Mouse (Mus musculus) mouse embryonic stem cell (cell line): ENCODE results near the gene Kncn.

Source experiments
- in situ Hi-C, 2 experiments: fragments of 300-500 bp; cut with MboI; formaldehyde crosslinking; loops; 1 replicate in 1 of 2; 3 replicates in 1 of 2; pipeline ENCODE4 v1.14.3; 2019 to 2020; ENCODE audit warnings: low sequenced_read_pairs in 2 of 2, low pct_unique_long_range_greater_than_20kb in 1 of 2, mixed read lengths in 1 of 2; ENCODE audit not compliant: unreplicated experiment in 1 of 2

Gene Kncn

DNA sequence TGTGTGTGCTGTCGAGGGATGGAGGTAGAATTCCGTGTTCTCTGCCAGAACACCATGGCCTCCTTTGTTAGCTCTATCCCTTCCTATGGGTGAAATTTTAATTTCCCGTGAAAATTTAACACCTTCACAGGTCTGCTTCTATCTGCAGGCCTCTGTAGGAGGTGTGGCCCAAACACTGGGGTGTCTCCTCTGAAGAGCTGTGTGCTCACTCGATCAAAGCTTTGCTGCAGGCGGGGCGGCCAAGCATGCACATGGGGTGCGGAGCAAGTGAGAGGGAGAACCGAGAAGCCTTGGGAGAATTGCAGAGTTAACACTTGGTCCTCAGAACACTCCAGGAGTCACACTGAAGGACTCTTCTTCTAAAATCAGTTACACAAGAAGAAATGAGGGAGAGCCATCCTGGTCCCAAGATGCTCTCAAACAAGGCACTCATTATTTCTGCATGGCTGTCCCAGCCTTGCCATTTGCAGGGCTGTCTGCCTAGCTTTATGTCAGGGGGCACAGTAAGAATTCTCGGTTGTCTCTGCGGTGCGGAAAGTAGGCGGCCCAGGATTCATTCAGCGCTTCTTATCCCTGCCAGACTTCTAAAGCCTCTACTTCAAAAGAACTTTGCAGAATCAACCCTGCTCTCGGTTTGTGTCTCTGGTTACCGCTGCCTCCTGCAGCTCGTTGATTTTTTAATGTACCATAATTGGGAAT, 14.5 kb upstream of the Kncn start:
- in situ Hi-C loops = no loop called here

DNA sequence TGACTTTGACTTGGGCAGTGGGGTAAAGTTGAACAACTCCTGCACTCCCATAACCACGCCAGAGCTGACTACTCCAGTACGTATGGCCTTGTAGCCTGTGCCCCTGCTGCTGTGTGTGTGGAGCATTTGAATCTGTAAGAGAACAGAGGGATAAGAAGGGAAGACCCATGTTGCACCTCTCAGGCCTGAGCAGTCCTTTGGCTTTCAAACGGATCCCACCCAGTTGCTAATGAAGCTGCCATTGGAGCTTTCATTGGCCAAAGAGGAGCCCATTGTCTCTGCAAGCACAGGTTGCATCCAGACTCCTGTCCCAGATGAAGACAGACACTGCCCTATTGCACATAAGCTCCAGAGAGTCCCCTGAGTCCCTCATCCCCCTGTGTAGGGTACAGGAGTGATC, 11.0 kb upstream of the Kncn start:
- in situ Hi-C loops = no loop called here

- in situ Hi-C loops = no loop called here
These were observed 6.0 kb upstream of the Kncn start for GRCm38 (mm10) chr4:115878216-115878678.

DNA sequence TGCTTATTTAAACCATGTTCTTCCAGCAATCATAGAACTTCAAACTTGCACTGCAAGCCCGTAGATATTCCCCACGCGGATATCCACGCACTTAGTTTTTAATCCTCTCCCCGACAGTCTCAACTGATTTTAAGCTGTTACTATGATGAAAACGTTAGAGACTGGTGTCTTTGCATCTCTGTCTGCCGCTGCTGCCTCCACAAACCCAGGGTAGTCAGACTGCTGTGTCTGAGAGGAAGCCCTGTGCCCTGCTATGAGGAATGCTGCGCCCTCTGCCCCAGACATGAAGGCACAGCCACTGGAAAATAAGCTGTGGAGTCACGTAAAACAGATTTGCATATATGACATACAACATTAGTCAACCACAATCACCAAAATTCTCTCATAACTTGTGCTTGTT, 5.4 kb upstream of the Kncn start:
- in situ Hi-C loops = no loop called here

DNA sequence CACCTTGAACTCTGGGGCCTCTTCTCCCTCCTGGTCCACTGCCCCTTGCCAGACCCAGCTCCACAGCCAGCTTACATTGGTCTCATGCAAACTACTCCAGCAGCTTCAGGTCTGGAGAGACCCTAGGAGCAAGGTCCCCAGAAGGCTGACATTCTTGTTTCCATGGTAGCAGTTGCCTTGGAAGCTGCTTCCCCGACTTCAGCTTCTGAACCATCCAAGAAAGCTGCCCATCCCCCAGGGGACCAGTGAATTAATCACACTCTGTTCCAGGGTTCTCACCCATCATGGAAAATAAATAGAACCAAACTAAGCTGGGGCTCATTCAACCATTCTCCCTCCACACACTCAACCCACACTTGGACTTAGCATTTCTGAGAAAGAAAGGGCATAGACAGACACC, 3.0 kb upstream of the Kncn start:
- in situ Hi-C loops = no loop called here

GRCm38 (mm10) chr4:115882195-115882594, 2.0 kb upstream of the Kncn start:
- in situ Hi-C loops = no loop called here

GRCm38 (mm10) chr4:115885846-115886245, 1.6 kb downstream of the Kncn start:
- in situ Hi-C loops = no loop called here

DNA sequence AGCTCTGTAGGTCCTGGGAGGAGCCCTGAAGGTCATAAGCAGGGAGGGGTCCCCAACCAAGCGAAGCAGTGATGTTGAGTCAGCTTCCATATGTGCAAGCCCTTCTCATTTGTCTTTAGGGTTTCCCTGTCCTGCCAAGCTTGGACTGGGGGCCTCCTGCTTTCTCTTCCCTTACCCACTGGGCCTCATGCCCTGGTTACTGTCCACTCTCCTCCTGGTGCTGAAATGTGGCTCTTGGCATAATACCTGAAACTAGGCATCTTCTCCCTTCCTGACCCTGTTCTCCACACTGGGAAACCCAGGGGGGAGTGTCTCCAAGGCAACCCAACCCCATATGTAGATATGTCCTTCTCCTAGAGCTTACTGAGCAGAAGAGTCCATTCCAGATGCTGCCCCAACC, 2.7 kb downstream of the Kncn start:
- in situ Hi-C loops = no loop called here

DNA sequence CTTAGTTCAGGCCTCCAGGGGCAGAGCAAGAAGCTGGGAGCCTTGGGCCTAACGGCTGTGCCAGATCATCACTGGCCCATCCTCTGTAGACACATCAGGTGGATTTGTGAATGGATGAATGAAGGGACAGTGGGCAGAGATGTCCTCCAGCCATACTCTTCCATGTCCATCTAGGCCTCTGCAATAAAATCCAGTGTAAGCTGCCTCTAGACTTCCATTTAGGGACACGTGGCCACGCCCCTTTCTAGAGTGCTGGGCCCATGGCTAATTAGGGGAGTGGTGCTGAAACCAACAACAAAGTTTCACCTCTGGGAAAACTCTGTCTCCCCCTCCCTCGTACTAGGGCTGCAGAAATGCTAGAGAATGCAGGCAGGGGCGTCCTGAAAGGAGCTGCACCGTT, 5.9 kb downstream of the Kncn start:
- in situ Hi-C loops = loop anchor here in 1 of 2 experiments (10.0 kb wide), 1 partner anchor 155 kb away; the partner anchor contains the start of gene Efcab14

- in situ Hi-C loops = loop anchor here in 1 of 2 experiments (10.0 kb wide), 1 partner anchor 156 kb away; the partner anchor contains the start of gene Efcab14
These were observed 6.4 kb downstream of the Kncn start, which contains the start of gene 6430628N08Rik for GRCm38 (mm10) chr4:115890553-115890952. 6430628N08Rik (plus strand) TSS chr4:115890665.

DNA sequence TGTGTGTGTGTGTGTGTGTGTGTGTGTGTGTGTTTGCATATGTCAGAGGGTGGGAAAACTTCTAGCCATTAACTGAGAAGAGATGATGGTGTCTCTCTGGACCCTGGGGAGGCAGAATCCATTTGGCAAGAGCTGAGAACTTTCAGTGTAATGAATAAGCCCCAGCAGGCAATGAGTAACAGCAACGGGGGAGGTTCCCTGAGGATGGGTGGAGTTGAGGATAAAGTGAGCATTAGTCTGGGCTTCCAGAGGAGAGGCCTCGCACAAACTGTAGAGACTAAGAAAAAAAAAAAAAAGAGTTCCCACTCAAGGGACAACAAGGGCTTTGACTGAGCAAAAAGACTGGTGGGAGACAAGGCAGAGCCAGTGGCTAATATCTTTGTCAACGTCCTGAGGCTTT, 10.1 kb downstream of the Kncn start:
- in situ Hi-C loops = loop anchor here in 1 of 2 experiments (10.0 kb wide), 1 partner anchor 159 kb away; the partner anchor contains the start of gene Efcab14

DNA sequence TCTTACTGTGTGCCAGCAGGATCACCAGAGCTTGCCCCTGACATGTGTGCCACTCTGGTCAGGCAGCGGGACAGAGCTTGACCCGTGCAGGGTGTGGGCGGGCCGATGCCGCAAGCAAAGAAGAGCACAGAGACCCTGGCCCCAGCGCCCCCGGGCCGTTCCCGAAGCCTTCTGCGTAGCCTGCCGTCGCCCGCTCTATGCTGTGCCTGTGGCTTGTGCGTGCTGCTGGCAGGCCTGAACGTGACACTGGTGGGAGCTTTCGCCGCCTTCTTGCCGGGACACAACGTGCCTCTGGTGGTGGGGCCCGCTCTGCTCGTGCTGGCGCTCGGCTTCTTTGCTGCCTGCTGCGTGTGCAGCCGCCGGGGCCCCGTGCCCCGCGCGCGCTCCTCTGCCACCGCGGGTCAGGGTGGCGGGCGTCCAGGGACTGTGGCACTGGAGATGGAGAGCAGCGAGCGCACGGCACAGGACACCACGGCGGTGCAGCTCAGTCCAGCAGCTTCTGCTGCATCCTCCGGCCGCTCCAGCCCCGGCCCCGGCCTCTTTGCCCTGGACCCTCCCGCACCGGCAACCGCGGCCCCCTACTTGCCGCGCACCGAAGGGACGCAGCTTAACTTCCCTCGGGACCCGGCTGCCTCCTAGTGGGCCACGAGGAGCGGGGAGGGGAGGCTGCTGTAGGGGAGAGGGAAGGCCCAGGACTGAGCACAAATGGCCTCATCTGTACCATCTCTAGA, 13.9 kb downstream of the Kncn start:
- in situ Hi-C loops = loop anchor here in 1 of 2 experiments (5.0 to 10.0 kb wide), 2 partner anchors 84 to 163 kb away; partner anchors contain the start of gene Efcab14

DNA sequence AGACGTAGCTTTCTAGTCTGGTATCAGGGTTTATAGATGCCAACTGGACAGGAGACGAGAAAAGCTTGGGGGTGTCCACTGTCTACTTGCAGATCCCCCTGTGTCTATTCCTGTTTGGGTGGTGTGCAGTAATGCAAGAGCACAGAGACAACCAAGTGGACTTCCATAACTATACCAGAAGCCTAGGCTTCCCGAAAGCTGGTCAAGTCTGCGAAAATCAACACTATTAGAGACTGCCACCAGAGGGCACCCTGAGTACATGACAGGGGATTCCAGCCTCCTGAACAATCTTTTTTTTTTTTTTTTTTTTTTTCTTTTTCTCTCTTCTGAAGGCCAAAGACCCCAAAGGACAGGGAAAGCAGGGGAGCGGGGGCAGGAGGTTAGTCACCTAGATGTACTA, 18.6 kb downstream of the Kncn start:
- in situ Hi-C loops = no loop called here

DNA sequence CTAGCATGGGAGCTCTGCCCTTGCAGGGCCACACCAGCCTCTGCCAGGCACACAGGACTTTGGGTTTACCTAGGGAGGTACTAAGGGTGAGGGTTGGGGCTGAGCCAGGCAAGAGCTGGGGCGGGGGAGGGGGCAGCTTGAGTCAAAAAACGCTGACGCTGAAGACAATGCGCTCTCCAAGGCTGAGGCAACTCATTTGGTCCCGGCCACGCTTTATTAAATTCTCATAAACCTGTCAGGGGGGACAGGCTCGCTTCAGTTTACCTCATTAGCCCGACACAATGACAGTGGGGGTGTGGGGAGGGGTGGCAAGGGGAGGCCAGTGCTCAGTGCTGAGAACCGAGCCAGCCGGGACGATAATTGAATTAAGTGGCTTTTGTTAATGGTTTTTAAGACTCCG, 20.2 kb downstream of the Kncn start:
- in situ Hi-C loops = no loop called here

GRCm38 (mm10) chr4:115905701-115906100, 21.5 kb downstream of the Kncn start:
- in situ Hi-C loops = no loop called here

DNA sequence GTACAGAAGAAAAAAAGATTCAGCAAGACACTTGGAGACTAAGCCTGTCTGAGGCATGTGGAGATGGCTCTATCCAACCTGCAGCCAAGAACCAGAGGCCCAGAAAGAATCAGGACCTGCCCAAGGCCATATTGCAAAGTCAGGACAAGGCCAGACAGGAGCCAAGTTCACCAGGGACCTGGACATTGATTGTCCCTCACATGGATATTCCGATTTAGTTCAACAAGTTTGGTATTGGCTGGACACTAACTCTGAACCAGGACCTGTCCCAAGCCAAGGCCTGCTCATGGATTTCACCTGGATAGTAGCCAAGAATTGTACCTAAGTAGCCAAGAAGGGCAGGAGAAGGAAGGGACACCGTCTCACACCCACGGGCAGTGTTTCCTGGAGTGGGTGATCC, 22.6 kb downstream of the Kncn start:
- in situ Hi-C loops = no loop called here

GRCm38 (mm10) chr4:115907994-115908393, 23.8 kb downstream of the Kncn start:
- in situ Hi-C loops = no loop called here

- in situ Hi-C loops = no loop called here
These were observed 24.4 kb downstream of the Kncn start for GRCm38 (mm10) chr4:115908641-115909040.

DNA sequence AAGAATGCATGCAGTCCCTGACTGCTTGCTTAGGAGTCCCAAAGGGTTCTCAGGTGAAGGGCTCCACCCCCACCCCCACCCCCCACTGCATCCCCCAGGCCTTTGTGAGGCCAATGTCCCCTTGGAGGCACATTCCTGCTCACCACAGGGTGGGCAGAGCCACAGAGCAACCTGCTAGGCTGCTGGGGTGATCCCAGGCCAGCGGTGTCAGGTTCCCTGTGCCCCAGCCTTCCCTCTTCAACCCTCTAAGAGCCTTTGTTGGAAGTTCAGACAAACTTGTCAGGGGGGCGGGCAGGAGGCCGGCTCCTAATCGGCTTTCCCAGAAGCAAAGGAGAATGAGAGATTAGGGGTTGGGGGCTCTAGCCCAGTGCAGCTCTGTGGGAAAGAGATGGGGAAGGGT, 27.4 kb downstream of the Kncn start:
- in situ Hi-C loops = no loop called here

DNA sequence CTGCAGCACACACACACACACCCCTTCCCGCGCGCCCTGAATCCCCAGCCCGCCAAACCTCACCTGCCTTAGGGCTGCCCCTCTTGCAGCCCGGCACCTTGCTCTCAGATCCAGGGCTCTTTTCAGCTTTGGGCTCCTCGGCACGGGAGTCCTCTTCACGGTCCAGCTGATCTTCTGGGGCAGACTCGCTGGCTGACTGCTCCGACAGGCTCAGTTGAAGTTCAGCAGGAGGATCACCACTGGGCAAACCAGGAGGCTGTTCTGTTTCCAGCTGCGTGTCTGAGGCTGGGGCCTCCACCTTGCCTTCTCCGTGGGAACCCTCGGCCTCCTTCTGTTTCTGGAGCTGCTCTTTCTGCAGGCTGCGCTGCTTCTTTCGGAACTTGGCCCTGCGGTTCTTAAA, 35.7 kb downstream of the Kncn start:
- in situ Hi-C loops = no loop called here
